Mouse (Mus musculus): Measurements from ENCODE around the gene Tmx4.
A peak's percentile ranks its signal among the peaks of the same experiment; 100 is the strongest.
"Not testable (repeated sequence)": the region's sequence is repeated elsewhere in the genome, so short reads cannot be mapped to it uniquely, and the experiment has no call there.

Tmx4 gene

DNA sequence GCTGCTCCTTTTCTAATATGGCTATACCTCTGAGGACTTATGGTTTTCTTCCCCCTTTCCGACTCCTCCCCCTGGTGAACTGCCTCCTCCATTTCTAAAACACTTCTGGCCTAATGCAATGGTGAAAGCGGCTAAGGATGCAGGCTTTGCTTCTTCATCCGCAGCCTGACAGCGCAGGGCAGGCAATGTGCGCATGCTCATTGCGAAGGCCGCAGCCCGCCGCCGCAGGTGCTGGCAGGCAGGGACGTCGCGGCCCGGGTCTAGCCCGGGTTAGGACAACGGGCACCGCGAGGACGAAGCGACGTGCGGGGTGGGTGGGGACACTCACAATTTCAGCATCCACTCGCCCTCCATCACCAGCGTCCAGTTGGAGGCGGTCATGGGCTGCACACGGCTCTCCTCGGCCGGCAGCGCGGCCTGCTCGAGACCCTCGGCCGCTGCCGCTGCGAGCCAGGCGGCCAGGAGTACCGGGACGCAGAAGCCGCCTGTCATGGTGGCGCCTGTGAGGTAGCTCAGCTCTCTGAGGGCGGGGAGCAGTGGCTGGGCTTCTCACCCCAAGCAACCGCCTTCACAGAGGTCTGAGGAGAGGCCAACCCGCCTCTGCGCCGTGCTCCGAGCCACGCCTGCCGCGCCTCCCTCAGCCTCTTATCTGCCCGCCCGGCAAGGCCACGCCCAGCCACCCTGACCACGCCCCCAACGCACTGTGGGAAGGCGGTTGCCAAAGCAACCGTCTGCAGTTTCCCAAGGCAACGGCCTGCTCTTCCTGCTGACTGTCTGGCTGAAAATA, at the start of gene Tmx4:
TSS of gene Tmx4 (minus strand) at position 632 of the 787 bp plus-strand sequence.
- peak; percentile 97 for DNase-seq

DNA sequence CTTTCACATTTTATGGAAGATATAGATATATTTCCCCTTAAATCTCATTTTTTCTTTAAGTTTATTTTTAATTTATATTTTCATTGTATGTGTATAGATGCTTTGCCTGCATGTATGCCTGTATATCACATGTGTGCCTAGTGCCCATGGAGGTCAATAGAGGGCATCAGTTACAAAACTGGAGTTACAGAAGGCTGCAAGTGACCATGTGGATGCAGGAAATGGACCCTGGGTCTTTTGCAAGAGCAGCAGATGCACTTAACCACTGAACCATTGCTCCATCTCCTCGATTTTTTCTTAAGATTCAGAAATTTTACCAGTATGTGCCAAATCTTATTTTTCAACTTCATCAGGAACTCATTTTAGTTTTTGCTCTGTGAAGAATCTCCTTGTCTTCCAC, 48.2 kb upstream of the Tmx4 start:
- DNase-seq = no peak

DNA sequence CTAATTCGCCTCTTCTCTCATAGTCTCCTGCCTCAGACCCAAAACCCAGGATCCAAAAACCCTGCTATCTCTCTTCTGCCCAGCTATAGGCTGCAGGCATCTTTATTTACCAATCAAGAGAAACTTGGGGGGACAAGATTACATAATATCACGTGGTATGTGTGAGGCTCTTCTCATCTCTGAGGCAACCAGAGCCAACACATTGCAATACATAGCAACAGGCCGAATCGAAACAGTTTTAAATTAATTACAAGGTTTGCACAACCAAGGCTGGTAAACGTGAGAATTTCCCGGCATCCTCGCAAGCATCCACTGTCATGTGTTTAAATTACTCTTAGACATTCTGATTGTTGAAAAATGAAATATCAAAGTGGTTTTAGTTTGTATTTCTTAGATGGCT, 47.1 kb upstream of the Tmx4 start:
- no peak for DNase-seq

DNA sequence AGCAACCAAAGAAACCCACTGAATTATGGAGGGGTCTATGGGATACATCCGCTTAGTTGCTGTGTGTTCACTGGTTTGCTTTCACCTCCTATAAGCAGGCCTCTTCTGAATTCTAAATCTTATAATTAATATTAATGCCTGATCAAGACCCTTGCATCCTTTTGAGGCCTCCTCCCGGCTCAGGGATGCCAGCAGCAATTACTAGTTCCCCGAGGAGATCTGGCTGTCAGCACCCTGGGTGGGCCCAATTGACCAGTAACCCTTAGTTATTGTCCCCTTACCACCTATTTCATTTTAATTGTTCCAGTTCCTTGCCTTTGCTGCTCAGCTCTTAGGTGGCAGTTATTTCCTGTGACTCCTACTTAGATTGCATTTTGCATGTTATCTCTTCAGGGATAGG, 38.4 kb upstream of the Tmx4 start:
- no peak for DNase-seq

DNA sequence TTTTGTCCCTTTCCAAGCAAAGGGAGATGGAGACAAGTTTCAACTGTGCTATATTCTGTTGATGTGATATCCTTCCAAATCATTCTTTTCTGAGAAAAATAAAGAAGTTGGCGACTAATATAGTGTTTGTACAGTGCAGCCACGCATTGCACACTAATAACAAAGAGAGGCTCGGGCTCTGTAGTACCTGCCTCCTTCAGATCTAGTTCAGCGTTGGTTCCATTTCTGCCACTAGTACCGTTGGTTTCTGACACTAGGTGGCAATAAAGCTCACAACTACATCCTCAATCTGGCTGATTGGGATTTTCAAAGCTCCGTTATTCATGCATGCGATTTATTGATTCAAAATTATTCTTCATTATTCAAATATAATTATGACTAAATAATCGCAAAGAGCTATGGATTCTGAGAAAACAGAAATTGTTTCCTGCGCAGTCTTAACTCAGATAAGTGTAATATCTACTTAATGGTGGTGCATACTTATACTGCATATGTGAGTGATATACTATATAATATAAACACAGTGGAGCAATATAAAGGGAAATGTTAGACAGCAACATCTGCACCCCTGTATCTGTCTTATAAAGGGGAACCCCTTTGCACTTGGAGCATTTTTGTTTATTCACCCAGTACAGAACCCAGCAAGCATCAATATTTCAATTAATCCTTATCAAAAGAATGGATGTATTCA, 37.5 kb upstream of the Tmx4 start:
- DNase-seq = no peak

DNA sequence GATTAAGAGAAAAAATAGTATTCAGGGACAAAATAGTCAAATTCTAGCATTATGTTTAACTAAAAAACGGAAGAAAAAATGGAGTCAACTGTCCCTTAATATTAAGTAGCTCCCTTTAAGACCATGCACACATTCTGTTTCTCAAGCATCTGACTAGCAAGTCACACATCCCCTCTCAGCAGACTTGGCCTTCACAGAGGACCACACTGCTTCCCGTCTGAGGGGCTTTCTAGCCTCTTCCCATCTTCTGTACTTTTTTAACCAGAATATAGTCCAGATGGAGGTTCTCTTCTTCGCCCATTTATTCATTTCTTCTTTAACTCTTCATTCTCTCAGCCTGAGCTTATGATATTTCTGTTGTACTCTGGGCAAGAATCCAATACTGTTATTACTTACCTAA, 35.6 kb upstream of the Tmx4 start:
- no peak for DNase-seq

DNA sequence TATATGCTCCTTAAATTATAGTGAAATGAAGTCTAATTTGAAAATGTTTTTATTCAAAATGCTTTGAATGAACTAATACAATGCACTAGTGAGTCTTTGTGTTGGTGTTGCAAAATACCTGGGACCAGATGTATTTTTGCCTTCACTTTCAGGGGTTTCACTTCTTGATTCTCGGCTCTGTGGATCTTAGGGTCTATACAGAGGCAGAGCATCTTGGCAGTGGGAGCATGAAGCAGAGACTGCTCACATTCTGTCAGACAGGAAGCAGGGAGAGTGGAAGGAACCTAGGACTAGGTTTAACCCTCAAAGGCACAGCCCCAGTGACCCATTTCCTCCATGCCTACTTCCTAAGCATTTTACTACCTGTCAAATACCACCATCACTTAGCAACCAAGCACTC, 31.5 kb upstream of the Tmx4 start:
- no peak for DNase-seq

DNA sequence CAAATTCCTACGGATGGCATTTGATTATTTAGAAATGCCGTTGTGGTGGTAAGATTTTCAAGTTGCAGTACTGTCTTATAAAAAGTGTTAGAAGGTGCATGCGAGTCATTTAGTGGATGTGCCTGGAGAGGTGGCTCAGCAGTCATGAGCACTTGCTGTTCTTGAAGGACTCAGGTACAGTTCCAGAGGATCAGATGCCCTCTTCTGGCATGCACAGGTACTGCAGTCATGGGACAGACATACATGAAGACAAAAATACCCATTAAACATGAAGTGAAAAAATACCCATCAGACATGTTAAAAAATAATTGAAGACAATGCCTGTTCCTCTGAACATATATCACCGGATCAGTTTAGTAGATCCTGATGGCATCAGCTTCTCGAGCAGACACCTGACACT, 29.7 kb upstream of the Tmx4 start:
- peak; percentile 11 to 15 for DNase-seq

DNA sequence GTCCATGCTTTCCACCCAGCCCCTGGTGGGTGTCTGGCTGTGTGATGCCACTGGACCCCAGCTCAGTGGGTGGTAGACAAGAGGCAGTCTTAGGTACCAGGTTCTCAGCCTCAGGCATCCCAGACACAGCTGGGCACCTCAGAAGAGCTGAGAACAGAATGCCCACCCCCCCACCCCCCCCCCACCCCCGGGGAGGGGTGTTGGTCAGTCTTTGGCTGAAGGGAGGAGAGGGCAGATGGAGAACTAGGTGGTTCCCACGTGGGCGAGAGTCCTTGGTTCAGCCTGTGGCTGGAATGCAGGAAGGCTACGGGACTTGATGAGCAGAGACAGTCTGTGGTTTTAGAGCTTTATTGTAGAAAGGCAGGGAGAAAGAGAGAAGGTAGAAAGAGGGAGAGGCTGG, 12.5 kb upstream of the Tmx4 start:
- no peak for DNase-seq

DNA sequence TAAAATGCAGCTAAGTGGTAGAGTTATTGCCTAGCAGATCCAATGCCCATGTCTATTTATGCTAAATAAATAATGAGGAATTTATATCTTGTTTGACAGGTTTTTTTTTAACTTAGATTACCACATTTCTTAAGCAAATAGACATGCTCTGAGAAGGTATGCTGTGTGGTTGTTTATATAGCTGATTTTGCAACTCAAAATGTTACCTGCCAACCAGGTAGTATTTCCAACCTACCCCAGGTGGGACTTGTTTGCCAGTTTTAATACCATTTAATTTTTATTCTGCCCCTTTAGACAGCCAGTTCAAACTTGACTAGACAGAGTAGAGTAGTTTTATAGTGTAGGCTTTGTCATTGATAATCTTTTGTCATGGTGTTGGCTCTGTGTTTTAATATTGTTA, 10.7 kb upstream of the Tmx4 start:
- no peak for DNase-seq

DNA sequence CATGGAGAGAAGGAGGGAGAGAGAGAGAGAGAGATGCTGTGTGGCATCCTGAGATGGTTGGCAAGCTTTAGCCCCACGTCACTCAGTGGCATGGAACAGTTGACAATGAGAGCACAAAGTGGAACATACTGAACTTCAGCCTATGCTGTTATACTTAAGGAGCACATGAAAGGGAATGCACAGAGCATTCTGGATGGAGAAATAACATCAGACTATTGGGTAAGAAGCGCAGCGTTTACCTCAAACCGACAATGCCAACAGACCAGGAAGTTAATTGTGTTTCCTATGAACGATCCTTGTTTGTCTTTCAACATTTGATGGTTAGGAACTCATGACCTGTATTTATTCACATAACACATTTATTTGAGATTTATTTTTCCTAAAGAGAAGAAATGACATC, 8.8 kb upstream of the Tmx4 start:
- no peak for DNase-seq

DNA sequence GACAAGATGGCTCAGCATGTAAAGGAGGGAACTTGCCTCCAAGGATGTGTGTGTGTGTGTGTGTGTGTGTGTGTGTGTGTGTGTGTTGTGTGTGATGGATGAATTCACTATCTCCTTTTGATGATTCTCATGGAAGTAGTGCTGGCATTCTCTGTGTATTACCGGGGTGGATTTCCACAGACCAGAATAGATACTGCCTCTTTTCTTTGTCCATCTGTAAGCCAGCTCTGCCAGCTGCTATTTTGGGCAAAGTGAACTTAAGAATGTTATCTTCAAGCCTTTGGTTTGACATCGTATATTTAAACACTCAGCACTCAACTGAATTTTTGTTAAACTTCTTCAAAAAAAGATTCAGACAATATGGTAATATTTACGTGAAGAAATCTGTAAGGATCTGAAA, 5.1 kb upstream of the Tmx4 start:
- DNase-seq = no peak

DNA sequence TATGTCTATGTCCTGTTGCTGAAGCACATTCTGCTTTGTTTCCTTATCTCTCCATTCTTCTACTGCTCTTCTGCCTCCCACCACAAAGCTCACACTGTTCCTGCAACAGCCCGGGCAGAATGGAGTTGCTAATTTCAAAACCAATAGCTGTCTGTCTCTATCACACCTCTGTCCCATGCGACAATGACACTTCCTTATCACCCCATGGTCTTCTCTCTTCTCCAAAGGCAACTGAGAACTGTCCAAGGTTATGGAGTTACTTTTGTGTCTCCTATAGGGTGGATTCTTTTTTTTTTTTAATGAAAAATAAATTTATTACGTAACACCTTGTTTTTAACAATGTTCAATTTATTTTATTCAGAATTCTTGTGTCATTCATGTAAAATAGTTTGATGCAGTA, 1.8 kb upstream of the Tmx4 start:
- DNase-seq = no peak

DNA sequence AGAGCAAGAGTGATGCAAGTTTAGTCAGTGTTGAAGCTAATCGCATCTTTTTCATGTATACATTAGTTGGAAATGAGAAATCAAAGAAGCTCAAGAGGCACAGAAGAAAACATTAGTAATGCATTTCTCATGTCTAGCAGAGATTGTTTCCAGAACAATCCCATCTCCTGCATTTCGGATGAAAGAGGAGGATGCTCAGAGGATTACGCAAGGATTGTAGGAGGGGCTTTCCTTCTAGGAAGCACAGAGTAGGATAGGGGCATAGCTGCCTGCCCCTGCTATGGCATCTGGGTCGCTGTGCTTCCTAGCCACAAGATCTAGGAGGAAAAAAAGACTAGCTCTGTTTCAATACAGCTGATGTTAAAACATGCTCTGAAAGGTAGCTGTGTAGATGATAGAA, 1.2 kb upstream of the Tmx4 start:
- no peak for DNase-seq

DNA sequence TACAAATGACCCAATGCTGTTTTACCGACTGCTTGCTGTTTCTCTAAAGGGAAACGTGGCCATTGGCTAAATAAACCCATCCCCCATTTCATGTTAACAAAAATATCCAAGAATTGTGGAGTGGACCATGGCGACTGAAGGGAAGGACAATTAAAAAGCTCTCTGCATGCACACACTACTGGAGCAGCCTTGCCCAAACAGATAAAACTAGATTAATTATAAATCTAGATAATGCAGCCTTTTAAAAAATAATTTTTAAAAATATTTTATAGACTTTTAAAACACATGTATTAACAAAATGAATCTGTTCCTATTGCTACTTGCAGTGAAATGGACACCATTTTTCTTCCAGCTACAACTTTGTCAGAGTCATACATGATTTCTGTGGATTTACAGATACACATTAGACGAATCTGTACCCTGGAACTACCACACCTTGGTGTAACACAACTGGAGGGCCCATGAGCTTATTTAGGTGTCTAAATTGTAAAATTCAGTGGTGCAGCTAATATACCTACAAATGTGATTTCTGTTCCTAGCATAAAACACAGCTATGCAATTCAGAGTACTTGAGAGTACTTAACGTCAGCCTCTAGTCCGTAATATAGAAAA, 462 bp upstream of the Tmx4 start:
- DNase-seq = no peak

DNA sequence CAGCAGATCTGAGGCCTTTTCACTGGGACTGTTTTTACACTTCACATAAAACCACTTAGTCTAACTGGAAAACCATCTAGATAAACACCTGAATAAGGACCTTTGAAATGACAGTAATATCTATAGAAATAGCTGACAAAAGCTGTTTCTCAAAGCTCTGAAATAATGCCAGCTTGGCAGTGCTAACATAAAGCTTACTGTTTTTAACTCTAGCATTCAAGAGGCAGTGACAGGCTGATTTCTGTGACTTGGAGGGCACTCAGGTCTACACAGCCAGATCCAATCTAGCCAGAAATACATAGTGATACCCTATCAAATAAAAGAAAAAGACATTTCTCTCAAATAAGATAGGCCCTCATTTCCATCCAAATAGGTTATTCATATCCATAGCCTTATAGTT, 1.6 kb downstream of the Tmx4 start:
- no peak for DNase-seq

DNA sequence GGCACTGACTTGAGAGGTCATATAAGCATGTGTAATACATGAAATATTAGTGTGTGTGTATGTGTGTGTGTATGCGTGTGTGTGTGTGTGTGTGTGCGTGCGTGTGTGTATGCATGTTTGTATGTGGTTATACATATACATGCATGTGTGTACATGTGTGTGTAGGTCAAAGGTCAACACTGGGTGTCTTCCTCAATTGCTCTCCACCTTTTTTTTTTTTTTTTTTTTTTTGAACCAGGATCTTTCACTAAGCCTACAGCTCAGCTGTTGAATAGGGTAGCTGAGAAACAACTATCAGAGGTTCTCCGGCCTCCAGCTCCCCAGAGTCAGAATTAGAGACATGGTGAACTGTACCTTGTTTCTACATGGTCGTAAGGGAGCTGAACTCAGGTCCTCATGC, 2.6 kb downstream of the Tmx4 start:
- no peak for DNase-seq

DNA sequence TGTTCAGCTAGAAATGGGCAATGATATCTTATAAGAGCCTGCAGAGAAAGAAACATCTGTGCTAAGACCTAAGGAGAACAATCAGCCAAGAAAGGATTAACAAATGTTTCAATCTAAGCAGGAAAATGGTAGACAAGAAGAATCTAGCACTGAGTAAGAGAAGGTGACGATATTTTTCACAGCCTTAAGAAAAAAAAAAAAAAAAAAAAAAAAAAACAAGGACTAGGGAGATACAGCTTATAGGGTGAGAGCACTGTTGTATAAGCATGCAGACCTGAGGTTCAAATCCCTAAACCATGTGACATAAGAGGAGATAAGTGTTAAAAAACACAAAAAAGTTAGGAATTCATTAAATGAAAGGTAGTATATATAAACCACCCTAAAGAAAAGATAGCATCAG, 3.5 kb downstream of the Tmx4 start:
- DNase-seq = no peak

DNA sequence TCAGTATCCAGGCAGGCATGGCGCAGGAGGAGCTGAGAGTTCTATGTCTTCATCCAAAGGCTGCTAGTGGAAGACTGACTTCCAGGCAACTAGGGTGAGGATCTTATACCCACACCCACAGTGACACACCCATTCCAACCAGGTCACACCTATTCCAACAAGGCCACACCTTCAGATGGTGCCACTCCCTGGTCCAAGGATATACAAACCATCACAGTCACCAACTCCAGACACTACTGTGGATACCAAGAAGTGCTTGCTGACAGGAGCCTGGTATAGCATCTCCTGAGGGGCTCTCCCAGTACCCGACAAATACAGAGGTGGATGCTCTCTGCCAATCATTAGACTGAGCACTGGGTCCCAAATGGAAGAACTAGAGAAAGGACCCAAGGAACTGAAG, 15.4 kb downstream of the Tmx4 start:
- not testable (repeated sequence) for DNase-seq

DNA sequence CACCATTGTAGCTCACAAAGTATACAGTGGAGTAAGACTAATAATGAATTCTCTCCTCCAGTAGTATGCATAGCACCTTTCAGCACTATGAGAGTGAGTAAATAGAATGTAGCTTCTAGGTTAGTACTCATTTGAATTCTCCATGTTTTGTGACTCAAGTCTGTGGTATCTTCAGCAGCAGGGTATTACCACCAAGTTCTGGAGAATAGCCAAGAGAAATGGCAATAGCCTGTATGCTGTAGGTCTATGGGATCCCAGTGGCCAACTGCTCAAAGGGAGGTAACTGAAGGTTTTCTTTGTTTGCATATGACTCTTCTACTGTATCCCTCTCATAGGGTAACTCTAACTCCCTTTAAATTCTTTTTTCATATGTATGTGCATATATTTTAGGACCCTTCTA, 39.0 kb downstream of the Tmx4 start:
- DNase-seq = no peak

DNA sequence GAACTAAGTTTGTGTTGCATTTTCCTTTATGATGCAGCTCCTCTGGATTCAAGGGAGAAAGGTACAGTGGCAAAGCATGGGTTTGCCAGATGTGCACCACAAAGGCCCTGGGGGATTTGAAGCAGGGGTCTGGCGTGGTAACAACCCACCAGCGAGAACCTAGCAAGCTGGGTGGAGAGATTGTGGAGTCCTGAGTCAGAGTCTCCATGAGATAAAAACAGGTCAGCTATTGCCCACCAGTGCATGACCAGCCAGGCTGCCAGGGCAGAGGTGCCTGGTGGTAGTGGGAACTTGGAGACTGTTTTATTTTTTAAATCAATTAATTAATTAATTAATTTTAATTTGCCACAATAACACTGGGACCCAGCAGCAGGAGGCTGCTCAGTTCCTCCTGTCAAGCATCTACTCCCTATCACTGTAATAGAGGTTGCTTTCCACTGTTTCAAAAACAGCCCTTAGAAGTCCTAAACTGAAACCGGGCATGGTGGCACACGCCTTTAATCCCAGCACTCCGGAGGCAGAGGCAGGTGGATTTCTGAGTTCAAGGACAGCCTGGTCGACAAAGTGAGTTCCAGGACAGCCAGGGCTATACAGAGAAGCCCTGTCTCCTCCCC, 52.8 kb downstream of the Tmx4 start:
- no peak for DNase-seq

DNA sequence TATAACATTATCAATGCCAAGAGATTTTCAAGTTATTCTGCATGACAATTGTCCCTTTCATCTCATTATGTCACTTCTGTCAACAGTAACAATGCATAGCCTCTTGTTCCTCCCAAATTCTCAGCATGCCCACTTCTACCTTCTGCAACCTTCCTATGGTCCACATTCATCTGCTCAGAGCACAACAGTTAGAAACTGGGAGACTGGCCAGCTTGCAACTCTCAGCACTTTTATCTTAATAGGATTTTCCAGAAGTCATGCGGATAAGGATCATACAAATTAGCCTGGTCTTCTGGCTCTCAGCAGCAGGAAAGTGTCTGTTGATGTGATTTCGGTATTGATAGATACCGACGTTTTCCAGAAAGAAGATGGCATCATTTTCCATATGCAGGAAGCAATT, 58.7 kb downstream of the Tmx4 start:
- no peak for DNase-seq

DNA sequence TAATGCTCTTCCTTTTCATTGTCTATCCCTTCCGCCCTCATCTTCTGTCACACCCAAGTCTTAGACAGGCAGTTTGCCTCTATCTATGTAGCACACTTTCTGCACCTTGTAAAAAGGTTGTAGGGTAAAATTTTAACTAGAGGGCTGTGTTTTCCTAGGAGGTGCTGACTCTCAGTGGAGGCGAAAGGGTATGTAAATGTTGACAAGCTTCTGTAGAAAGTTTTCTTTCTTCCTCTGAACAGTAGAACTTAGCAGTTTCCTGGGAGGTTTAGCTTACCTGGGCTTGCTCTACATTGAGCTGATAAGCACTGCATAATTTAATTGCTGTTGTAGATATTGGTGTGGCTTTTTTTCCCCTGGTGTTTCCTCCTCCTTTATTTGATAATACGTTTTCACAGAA, 84.5 kb downstream of the Tmx4 start:
- DNase-seq = no peak

DNA sequence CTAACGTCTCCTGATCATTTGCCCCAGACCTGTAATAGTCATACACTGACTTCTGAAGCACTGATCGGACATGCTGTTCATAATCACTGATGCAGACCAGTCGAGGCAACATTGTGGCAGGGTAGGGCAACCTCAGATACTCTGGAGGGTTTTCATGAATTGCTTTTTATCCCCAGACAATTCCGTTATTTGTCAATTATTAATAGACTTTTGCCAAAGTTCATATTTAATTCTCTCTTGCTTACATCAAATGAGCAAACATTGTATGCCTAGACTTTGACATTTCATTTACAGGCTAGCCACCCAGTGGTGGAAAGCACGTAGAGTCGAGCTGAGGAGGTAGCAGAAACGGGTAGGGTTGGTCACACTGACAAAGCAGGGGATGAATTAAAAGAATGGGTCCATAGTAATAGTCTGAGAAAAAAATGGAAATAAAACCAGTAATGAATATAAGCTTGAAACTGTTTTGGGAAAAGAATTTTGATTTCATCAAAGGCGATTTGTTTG, 89.7 kb downstream of the Tmx4 start, which contains the start of gene Hao1:
TSS of gene Hao1 (minus strand) at position 148 of the 507 bp plus-strand sequence.
- no peak for DNase-seq

Data from thymus, adult 18-20 months (tissue).